Mouse (Mus musculus) layer of hippocampus, postnatal 14 days (tissue): Measurements from ENCODE around the gene Clpsl2. TPM values are rescaled to one million over a fixed set of nuclear protein-coding genes. Genes with fewer than 3 reads are reported as not detected.

Experiments used
- microRNA-seq, 2 experiments: library from miRNA; unstranded; fragments of <30 nt; microRNA quantifications; one replicate each; pipeline ENCODE4 v1.2.0; 2021
- total RNA-seq, 2 experiments: library from RNA; stranded (reverse); gene quantifications; 2 replicates each; pipeline ENCODE4 v1.2.3; 2021

Clpsl2 gene
- total RNA-seq, 2 experiments from 2014 or later, result not detected

Small RNAs within 50 kb of the gene (microRNA-seq; reads per million reads assigned to microRNA genes)
- gene Gm25195 (0 reads per million in 2 experiments), gene Mir6969 (0 reads per million in 2 experiments)

Other genes starting within 250 kb of the Clpsl2 start
- gene Fance, start 235.9 kb upstream of the Clpsl2 start, total RNA-seq, result 10 to 100 TPM; 23.0 to 28.2 TPM
- gene Rpl10a, start 220.9 kb upstream of the Clpsl2 start, total RNA-seq, result 100 to 1,000 TPM; 394 to 418 TPM
- 1 to 10 TPM; 5.1 to 5.7 TPM for gene Tead3, start 198.6 kb upstream of the Clpsl2 start, total RNA-seq
- not detected for gene Tulp1, start 184.2 kb upstream of the Clpsl2 start, total RNA-seq
- 10 to 100 TPM; 65.4 to 78.1 TPM for gene Fkbp5, start 31.9 kb upstream of the Clpsl2 start, total RNA-seq
- not detected for gene Armc12, start 18.6 kb upstream of the Clpsl2 start, total RNA-seq
- gene Clps, start 11.4 kb downstream of the Clpsl2 start, total RNA-seq, result not detected
- gene Lhfpl5, start 26.2 kb downstream of the Clpsl2 start, total RNA-seq, result 1 to 10 TPM; 2.7 to 3.4 TPM
- 10 to 100 TPM; 87.0 to 90.8 TPM for gene Srpk1, start 73.3 kb downstream of the Clpsl2 start, total RNA-seq
- gene Slc26a8, start 140.8 kb downstream of the Clpsl2 start, total RNA-seq, result 1 to 10 TPM; 9.0 TPM
- 10 to 100 TPM; 66.5 to 68.1 TPM for gene Mapk14, start 141.9 kb downstream of the Clpsl2 start, total RNA-seq
- gene AC170998.1, start 176.7 kb downstream of the Clpsl2 start, total RNA-seq, result 1 to 10 TPM; 1.4 to 2.3 TPM
- gene Mapk13, start 219.9 kb downstream of the Clpsl2 start, total RNA-seq, result 1 to 10 TPM; 1.0 to 1.5 TPM